Mouse (Mus musculus) brain, adult 2 months (tissue): ENCODE measurements around the gene Ttc3.
"Not testable (repeated sequence)": the region's sequence is repeated elsewhere in the genome, so short reads cannot be mapped to it uniquely, and the experiment has no call there.

ENCODE experiments used
- DNase-seq: peaks from one replicate; pipeline ENCODE4 v3.0.0; 2011; ENCODE audit warnings: low read depth, low spot score

The Ttc3 gene

DNA sequence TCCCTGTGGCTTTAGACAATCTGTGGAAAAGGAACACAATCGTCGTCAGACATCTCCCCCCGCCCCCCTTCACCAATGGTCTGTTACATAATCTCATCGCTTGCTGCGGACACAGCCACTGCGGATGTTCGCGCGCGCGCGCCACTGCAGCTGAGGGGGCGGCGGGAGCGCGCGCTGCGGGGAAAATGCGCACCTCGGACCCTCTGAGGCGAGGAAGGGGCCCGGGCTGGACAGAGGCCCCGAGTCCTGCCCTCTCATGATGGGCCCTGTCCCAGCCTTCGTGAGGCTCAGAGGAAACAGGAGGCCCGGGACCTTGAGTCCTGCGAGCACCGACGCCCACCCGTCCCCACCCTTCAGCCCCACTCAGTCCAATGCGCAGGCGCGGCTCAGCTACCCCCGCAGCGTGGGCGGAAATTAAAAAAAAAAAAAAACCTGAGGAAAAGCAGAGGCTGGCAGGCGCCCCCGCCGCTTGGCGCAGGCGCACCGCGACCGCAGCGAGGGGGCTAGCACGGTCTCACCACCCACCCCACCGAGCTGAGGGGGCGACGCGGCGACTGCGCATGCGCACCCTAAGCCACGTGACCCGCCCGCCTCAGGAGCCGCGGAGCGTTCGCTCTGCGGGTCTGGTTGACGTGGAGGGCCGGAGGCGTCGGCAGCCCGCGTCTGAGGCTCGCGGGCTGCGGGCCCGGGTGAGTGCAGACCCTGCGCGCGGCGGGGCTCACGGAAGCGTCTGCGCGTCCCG, at the start of gene Ttc3:
TSS of gene Ttc3 (plus strand) at position 446 of the 742 bp plus-strand sequence.
- peak; percentile 98 for DNase-seq

DNA sequence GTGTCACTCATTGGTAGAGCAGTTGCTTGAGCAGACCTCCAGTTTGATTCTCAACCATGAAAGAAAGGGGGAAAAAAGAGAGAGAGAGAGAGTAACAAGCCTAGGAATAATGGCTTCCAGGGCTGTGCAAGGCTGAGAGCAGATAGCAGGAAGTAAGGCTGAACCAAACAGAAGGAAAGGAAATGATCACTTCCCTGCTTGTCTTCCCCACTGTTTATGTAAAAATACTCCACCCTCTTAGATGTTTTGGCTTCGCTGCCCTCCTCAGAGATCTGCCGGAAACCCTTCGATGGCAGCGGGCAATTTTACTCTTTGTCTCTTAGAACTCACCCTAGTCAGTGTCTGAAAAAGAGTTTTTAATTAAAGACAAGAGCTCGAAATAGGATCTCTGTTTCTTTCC, 46.7 kb upstream of the Ttc3 start:
- DNase-seq, result no peak

- no peak for DNase-seq
These were observed 44.4 kb upstream of the Ttc3 start for GRCm38 (mm10) chr16:94326008-94326407.

GRCm38 (mm10) chr16:94327781-94328711, 42.4 kb upstream of the Ttc3 start, which contains the start of gene Ripply3:
Gene Ripply3, plus strand, starts transcription at chr16:94328420.
- DNase-seq, result no peak

GRCm38 (mm10) chr16:94328881-94329867, 41.2 kb upstream of the Ttc3 start:
- no peak for DNase-seq

- no peak for DNase-seq
These were observed 40.0 kb upstream of the Ttc3 start for GRCm38 (mm10) chr16:94330429-94330828.

DNA sequence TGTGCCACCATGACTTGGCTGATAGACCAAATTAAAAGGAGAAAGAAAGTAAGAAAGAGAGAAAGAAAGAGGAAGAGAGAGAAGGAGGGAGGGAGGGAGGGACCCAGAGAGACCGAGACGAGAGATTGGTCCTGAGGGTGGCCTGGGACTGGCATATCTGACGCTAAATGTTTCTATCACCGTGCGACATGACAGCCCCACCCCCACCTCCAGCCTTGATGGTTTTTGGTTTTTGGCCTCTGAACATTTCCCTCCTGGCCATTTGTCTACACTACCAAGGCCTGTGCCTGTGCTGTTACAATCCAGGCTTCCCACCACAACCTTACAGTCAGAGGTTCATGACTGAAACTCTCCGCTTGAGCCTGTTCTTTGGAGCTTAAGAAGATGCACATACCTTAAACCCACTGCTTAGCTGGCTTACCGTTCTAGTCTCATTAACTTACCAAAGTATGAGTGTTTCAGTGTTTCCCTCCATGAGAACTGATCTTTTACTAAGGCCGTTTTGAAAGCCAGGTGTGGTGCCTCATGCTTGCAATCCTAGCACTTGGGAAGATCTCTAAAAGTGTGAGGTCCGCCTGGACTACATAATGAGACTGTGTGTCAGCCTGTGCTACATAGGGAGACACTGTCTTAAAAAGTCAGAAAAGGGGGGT, 39.1 kb upstream of the Ttc3 start:
- no peak for DNase-seq

- peak; percentile 76 for DNase-seq
These were observed 38.5 kb upstream of the Ttc3 start for GRCm38 (mm10) chr16:94331886-94332252.

DNA sequence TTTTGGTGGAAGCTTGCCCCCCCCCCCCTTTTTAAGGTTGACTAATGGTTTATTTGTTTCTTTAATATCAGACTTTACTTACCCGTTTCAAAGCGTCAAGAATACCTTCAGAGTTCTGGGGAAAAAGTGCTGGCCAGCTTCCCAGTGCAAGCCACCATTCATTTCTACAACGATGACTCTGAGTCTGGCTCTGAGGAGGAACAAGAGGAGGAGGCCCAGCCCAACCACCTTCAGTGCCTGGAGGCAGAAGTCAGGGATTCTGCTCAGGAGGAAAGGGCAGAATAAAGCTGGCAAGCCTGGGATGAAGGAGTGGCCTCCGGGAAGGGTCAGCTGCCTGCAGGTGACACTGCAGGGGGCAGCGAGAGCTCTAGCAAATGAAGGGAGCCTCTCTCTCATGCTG, 34.8 kb upstream of the Ttc3 start:
- DNase-seq, result no peak

- not testable (repeated sequence) for DNase-seq
These were observed 31.0 kb upstream of the Ttc3 start for GRCm38 (mm10) chr16:94339164-94340160.

GRCm38 (mm10) chr16:94345733-94346132, 24.7 kb upstream of the Ttc3 start:
- DNase-seq, result no peak

- DNase-seq, result no peak
These were observed 23.2 kb upstream of the Ttc3 start for GRCm38 (mm10) chr16:94347080-94347731.

DNA sequence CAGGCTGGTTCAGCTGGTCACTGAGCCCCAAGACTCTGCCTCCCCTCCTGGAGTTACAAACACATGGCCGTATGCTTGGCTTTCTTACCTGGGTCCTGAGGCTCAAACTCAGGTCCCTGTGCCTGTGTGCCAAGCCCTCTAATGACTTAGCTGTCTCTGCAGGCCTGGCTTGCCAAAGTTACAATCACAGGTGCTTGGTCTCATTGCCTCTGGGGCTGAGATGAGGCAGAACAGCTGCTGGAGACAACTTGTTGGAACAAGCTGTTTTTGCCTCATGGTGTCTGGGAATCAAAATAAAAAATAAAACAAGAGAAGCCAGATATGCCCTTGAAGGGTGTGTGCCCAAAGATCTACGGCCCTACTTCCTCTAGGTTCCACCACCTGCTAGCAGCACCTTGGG, 21.6 kb upstream of the Ttc3 start:
- DNase-seq, result no peak

DNA sequence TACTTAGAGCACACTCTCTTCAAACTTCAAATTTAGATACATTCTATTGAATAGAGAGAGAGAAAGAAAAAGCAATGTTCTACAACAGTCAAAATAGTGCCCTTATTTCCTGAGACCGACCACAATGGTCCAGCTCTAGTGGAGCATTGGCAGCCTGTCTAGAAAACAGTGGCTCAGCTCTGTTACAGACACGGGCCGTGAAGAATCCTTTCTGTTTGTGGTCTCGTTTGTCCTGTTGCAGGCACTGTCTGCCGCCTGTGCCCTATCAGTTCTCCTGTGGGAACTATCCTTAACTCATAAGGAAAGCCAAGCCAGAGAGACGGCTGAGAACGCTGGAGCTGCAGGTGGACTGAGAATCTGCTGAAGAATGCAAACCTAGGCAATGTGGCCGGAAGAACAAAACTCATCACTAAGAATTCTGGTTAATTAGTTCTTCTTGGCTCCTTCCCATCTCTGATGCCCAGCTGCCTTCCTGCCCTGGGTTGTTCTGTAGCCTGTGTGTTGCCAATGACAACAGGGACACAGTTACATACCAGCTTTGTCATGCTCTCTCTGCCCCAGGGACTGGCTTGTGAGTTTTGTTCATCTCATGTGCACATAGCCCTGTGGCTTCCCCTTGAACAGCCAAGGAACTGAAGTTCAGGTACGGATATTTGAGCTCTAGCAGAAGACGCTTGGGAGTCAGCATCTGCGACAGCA, 20.7 kb upstream of the Ttc3 start:
- DNase-seq, result peak; percentile 34

DNA sequence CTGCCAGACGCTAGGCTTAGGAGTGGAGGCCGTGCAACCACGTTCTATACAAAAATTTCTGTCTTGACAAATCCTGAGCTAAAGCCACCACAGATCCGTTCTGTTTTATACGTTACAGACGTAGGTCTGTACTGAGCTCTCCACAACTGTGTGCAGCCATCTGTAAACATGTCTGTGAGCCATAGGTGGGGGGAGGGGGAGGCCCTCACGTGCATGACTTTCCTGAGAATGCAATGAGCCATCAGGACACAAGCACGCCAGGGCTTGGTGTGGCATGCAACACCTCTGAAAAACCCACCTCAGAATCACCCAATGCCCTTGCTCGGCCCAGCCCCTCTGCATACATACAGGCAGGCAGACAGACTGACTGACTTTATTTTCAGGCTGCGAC, 20.1 kb upstream of the Ttc3 start:
- no peak for DNase-seq

DNA sequence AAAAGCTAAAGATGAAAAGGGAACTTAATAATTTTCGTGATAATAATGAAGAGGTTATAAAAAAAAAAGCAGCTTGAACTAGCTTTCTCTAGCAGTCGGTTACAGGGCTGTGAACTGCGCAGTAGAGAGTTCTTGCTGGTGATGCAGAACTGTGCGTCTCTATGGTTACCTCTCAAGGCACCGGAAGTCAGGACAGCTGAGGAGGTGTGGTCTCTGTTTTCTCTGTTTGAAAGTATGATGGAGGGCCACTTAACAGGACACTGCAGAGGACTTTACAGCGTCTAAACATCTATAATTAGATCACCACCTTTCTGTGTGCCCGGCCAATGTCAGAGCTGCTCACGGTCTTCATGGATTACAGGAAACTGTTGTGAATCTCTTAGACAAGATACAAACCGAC, 16.0 kb upstream of the Ttc3 start:
- DNase-seq, result peak; percentile 80

DNA sequence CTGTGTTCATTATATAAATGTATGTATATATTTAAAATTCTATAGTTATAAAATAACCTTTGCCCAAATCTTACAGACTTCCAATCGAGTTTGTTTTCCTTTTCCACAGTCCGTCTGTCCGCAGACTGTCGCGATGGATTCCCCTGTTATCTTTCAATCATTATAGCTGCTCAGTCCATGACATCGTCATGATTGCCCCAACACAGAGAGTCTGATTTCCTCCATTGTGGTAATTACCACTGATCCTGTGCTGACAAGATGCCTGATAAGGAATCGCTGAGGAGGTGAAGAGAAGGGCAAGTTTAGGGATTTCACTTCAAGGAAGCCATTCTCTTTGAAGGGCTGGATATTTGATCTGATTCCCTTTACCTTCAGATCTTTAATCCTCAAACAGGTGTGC, 14.4 kb upstream of the Ttc3 start:
- DNase-seq, result no peak

DNA sequence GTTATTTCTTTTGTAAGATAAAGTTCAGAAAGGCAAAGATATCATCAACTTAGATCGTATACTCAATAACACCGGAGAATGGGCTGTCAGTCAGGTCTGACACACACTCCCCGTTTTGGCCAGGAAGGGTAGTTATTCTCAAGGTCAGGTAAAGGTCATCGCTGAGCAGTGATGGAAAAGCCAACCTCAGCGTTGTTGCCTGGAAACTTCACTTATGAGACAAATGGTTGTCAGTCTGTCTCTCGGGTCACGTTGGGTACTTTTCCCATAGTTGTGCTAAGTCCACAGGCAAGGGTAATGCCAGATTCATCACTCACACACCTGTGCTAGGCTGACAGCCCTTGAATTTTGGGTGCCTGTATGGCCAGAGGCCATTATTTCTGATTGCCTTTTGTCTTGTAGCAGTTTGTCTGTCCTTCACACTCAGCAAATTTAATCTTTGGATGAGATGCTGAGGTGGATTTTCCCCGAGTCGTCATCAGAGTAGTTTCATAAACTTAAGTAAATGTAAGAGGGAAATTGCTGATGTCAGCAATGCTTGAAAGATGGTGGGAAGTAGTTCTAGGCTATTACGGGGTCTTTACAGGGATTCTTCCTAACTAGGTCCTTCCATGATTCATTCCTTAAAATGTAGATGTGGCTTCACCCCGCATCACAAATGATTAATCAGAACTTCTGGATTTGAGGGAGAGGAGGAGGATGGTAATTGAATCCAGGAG, 13.5 kb upstream of the Ttc3 start:
- no peak for DNase-seq
